10 mouse cellular contexts compared by ENCODE assay signal in the genomic region with DNA sequence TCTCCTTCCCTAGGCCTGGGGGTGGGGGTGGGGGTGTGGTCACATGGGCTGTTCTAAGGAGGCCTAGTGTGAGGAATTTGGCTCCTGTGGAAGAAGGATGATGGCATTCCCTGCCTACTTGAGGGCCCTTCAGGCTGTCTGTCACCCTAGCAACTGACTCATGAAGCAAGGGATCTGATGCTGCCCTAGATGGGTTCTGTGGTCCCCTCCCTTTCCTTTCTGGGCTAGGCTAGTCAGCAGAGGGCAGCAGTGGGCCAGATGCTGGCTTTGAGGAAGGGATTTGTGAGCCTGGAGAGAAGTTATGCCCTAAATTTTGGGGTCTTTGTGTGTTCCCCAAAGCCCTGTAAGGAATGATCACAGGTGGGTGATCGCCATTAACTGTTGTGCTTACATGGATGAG. TPM values are rescaled to one million over a fixed set of nuclear protein-coding genes. Genes with fewer than 3 reads are reported as not detected.
A peak's percentile ranks its signal among the peaks of the same experiment; 100 is the strongest.
DNase-seq lines count a peak whose midpoint lies in the region; ATAC-seq and TF ChIP-seq lines count a peak whose summit lies in the region.
"Had no signal": no experiment of that assay in that cellular context is flagged by ENCODE, and none has a peak within 500 bp of the region (broad histone marks: within the 10 kb centered on the region; RNA-seq: fewer than 3 reads in every experiment).

No protein-coding gene starts in this region.

- peak; percentile 48 for TF ChIP-seq CTCF in lung, postnatal 0 days (IDR thresholded peaks at IDR 0.05)
- TF ChIP-seq CTCF in cortical plate, adult 2 months (IDR thresholded peaks at IDR 0.05; ENCODE audit: extremely low read depth, insufficient read depth, low read length) = peak; percentile 78

- ATAC-seq in lung, postnatal 0 days = no peak
- ATAC-seq in hindbrain, embryonic 14.5 days (ENCODE audit: low FRiP score) = peak; percentile 51; the same call in 1 of the 2 replicates
- peak; percentile 76 for ATAC-seq in midbrain, embryonic 15.5 days (replicated peaks)
- no peak for ATAC-seq in kidney, embryonic 15.5 days (replicated peaks; ENCODE audit: low FRiP score)

- no peak overlapping the region for H3K9ac ChIP-seq in lung, postnatal 0 days (replicated peaks; ENCODE audit: low read depth)
- H3K9ac ChIP-seq in hindbrain, embryonic 14.5 days = no peak overlapping the region
- no peak overlapping the region for H3K9ac ChIP-seq in midbrain, embryonic 15.5 days
- no peak overlapping the region for H3K9ac ChIP-seq in kidney, embryonic 15.5 days
- H3K9ac ChIP-seq: embryonic facial prominence, embryonic 13.5 days had no signal

- no peaks in the 10 kb centered on the region for H3K27me3 ChIP-seq in lung, postnatal 0 days (replicated peaks; ENCODE audit: insufficient read depth, low read length)
- no peaks in the 10 kb centered on the region for H3K27me3 ChIP-seq in hindbrain, embryonic 14.5 days (ENCODE audit: control insufficient read depth, insufficient read depth, low read length)
- no peaks in the 10 kb centered on the region for H3K27me3 ChIP-seq in midbrain, embryonic 15.5 days (replicated peaks)
- H3K27me3 ChIP-seq in kidney, embryonic 15.5 days = 0 out of 2 replicates have a peak, but pooled peaks cover 3% of the 10 kb centered on the region
- H3K27me3 ChIP-seq: embryonic facial prominence, embryonic 13.5 days had no signal

- TF ChIP-seq EP300 in lung, postnatal 0 days (IDR thresholded peaks at IDR 0.05) = no peak

- H3K4me2 ChIP-seq in lung, postnatal 0 days (replicated peaks; ENCODE audit: low read depth, low read length) = no peak overlapping the region
- H3K4me2 ChIP-seq in hindbrain, embryonic 14.5 days (replicated peaks) = no peak overlapping the region
- H3K4me2 ChIP-seq in midbrain, embryonic 15.5 days = no peak overlapping the region
- H3K4me2 ChIP-seq in kidney, embryonic 15.5 days = no peak overlapping the region
- H3K4me2 ChIP-seq: embryonic facial prominence, embryonic 13.5 days had no signal

- H3K9me3 ChIP-seq in lung, postnatal 0 days (ENCODE audit: low read length) = no peaks in the 10 kb centered on the region
- H3K9me3 ChIP-seq in hindbrain, embryonic 14.5 days (ENCODE audit: control insufficient read depth, low read length) = no peaks in the 10 kb centered on the region
- no peaks in the 10 kb centered on the region for H3K9me3 ChIP-seq in midbrain, embryonic 15.5 days
- H3K9me3 ChIP-seq in kidney, embryonic 15.5 days (replicated peaks) = no peaks in the 10 kb centered on the region
- H3K9me3 ChIP-seq: embryonic facial prominence, embryonic 13.5 days had no signal

- no peak overlapping the region for H3K4me3 ChIP-seq in lung, postnatal 0 days (ENCODE audit: low read depth, low read length)
- no peak overlapping the region for H3K4me3 ChIP-seq in cortical plate, adult 2 months (ENCODE audit: insufficient read depth, low read length)
- no peak overlapping the region for H3K4me3 ChIP-seq in hindbrain, embryonic 14.5 days (replicated peaks; ENCODE audit: low read length)
- no peak overlapping the region for H3K4me3 ChIP-seq in midbrain, embryonic 15.5 days
- no peak overlapping the region for H3K4me3 ChIP-seq in kidney, embryonic 15.5 days (replicated peaks)
- H3K4me3 ChIP-seq: embryonic facial prominence, embryonic 13.5 days had no signal

- no peak for TF ChIP-seq POLR2A in cortical plate, adult 2 months (IDR thresholded peaks at IDR 0.05; ENCODE audit: extremely low read depth, insufficient read depth, low read length)

- H3K4me1 ChIP-seq in lung, postnatal 0 days (ENCODE audit: insufficient read depth, low read depth, low read length) = no peaks in the 10 kb centered on the region
- peaks cover 2% of the 10 kb centered on the region; the same call in 1 of the 2 replicates for H3K4me1 ChIP-seq in cortical plate, adult 2 months (ENCODE audit: control insufficient read depth, insufficient read depth, low read length)
- peaks cover 10% of the 10 kb centered on the region; the same call in 1 of the 2 replicates for H3K4me1 ChIP-seq in hindbrain, embryonic 14.5 days (replicated peaks; ENCODE audit: control insufficient read depth, insufficient read depth, low read length)
- no peaks in the 10 kb centered on the region for H3K4me1 ChIP-seq in midbrain, embryonic 15.5 days
- H3K4me1 ChIP-seq in kidney, embryonic 15.5 days = no peaks in the 10 kb centered on the region

- no peak overlapping the region for H3K27ac ChIP-seq in lung, postnatal 0 days (ENCODE audit: low read length)
- H3K27ac ChIP-seq in cortical plate, adult 2 months (ENCODE audit: insufficient read depth, low read length) = no peak overlapping the region
- no peak overlapping the region for H3K27ac ChIP-seq in hindbrain, embryonic 14.5 days
- no peak overlapping the region for H3K27ac ChIP-seq in midbrain, embryonic 15.5 days
- H3K27ac ChIP-seq in kidney, embryonic 15.5 days = no peak overlapping the region
- H3K27ac ChIP-seq: embryonic facial prominence, embryonic 13.5 days had no signal

- H3K36me3 ChIP-seq in lung, postnatal 0 days (ENCODE audit: insufficient read depth, low read length) = no peaks in the 10 kb centered on the region
- no peaks in the 10 kb centered on the region for H3K36me3 ChIP-seq in hindbrain, embryonic 14.5 days (replicated peaks; ENCODE audit: control insufficient read depth, insufficient read depth)
- no peaks in the 10 kb centered on the region for H3K36me3 ChIP-seq in midbrain, embryonic 15.5 days (replicated peaks)
- H3K36me3 ChIP-seq in kidney, embryonic 15.5 days = no peaks in the 10 kb centered on the region
- H3K36me3 ChIP-seq: embryonic facial prominence, embryonic 13.5 days had no signal

- 47% methylated on average over 1 of the region's 1 CpGs for WGBS in lung, postnatal 0 days
- 50% methylated on average over 1 of the region's 1 CpGs for WGBS in hindbrain, embryonic 14.5 days
- 29% methylated on average over 1 of the region's 1 CpGs for WGBS in midbrain, embryonic 15.5 days
- WGBS in kidney, embryonic 15.5 days = 52% methylated on average over 1 of the region's 1 CpGs

- no peak for DNase-seq in lung, postnatal 0 days (ENCODE audit: low spot score)
- no peak for DNase-seq in lung, adult 18-20 months
- DNase-seq in adrenal gland, adult 2 months = peak; percentile 27
- DNase-seq in hindbrain, embryonic 14.5 days (ENCODE audit: low spot score) = peak; percentile 74
- no peak for DNase-seq in B cell, adult 2 months

RNA-seq across cellular contexts. Expression of gene Bhlhe23, which starts 29.3 kb away (rescaled TPM):
- not detected in 2 replicates for polyA plus RNA-seq in lung, postnatal 0 days (2015; fragmentation: Nextera tagmentation; extraction: Ambion mirVana)
- not detected for total RNA-seq in adrenal gland, adult 2 months (2021)
- polyA plus RNA-seq in adrenal gland, adult 2 months (2012; rRNA removed) = not detected in 2 replicates
- 0.08 TPM in 1 of 2 replicates, not detected in the other for polyA plus RNA-seq in cortical plate, adult 2 months (2012; rRNA removed)
- polyA plus RNA-seq in hindbrain, embryonic 14.5 days (2014; fragmentation: Nextera tagmentation; extraction: Ambion mirVana) = 0.36 and 1.3 TPM in 2 replicates
- polyA plus RNA-seq in midbrain, embryonic 15.5 days (2015; fragmentation: Nextera tagmentation; extraction: Ambion mirVana) = 14.9 and 16.5 TPM in 2 replicates
- not detected in 2 replicates for polyA plus RNA-seq in kidney, embryonic 15.5 days (2015; fragmentation: Nextera tagmentation; extraction: Ambion mirVana)
- polyA plus RNA-seq: embryonic facial prominence, embryonic 13.5 days; limb, embryonic 14.5 days had no signal

Comparison
In these comparisons a context has a peak if more than half of its experiments do, and no peak if none do; other contexts are left out.
1. ATAC-seq: peak in hindbrain, embryonic 14.5 days (single experiment) and midbrain, embryonic 15.5 days (single experiment); none in lung, postnatal 0 days (single experiment) and kidney, embryonic 15.5 days (single experiment).
2. DNase-seq: peak in adrenal gland, adult 2 months (single experiment) and hindbrain, embryonic 14.5 days (single experiment); none in lung, postnatal 0 days (single experiment), lung, adult 18-20 months (0 of 2) and B cell, adult 2 months (0 of 2).